Mouse (Mus musculus) C2C12 (cell line): ENCODE measurements around the gene Pacsin2. TPM values are rescaled to one million over a fixed set of nuclear protein-coding genes. Genes with fewer than 3 reads are reported as not detected.

Source experiments
- H3K27me3 ChIP-seq: one replicate; pipeline ENCODE4 v1.6.1; 2011; ENCODE audit not compliant: control insufficient read depth, insufficient read depth, insufficient read length
- H3K36me3 ChIP-seq: one replicate; pipeline ENCODE4 v1.6.1; 2011; ENCODE audit not compliant: control insufficient read depth, insufficient read depth
- H3K4me3 ChIP-seq: one replicate; pipeline ENCODE4 v1.5.1; 2011; ENCODE audit warnings: mild to moderate bottlenecking, control low read depth; ENCODE audit not compliant: poor library complexity, insufficient read depth, severe bottlenecking
- H3K79me2 ChIP-seq: one replicate; pipeline ENCODE4 v1.6.1; 2011; ENCODE audit not compliant: control insufficient read depth, insufficient read depth
- H3K79me3 ChIP-seq: one replicate; pipeline ENCODE4 v1.6.1; 2011; ENCODE audit warnings: low read depth, control low read depth
- H3ac ChIP-seq: one replicate; pipeline ENCODE3; 2011; ENCODE audit warnings: low read depth; ENCODE audit not compliant: control insufficient read depth, insufficient read length
- CEBPB ChIP-seq: IDR thresholded peaks from one replicate; pipeline ENCODE4 v1.6.1; 2011; ENCODE audit warnings: low read depth, mild to moderate bottlenecking, control low read depth, moderate library complexity
- CTCF ChIP-seq: IDR thresholded peaks from one replicate; pipeline ENCODE4 v1.5.1; 2011; ENCODE audit not compliant: control insufficient read depth, insufficient read depth, insufficient read length
- FOSL1 ChIP-seq: IDR thresholded peaks from one replicate; pipeline ENCODE4 v1.8.0; 2011; ENCODE audit warnings: mild to moderate bottlenecking, low read length; ENCODE audit not compliant: poor library complexity, insufficient read depth, severe bottlenecking
- MAX ChIP-seq: IDR thresholded peaks from one replicate; pipeline ENCODE4 v1.6.1; 2011; ENCODE audit warnings: mild to moderate bottlenecking, control low read depth
- MYOD1 ChIP-seq: IDR thresholded peaks from one replicate; pipeline ENCODE4 v1.6.1; 2011; ENCODE audit warnings: low read depth; ENCODE audit not compliant: control insufficient read depth, insufficient read length
- MYOG ChIP-seq: IDR thresholded peaks from one replicate; pipeline ENCODE4 v1.6.1; 2011; ENCODE audit not compliant: control insufficient read depth, insufficient read length; ENCODE audit errors: extremely low read depth
- USF1 ChIP-seq: IDR thresholded peaks from one replicate; pipeline ENCODE4 v1.6.1; 2011; ENCODE audit warnings: low read depth, mild to moderate bottlenecking, control low read depth, moderate library complexity
- polyA plus RNA-seq: library from polyadenylated mRNA; unstranded; fragments of >200 nt; fragmentation: generic; extraction: Trizol; gene quantifications from one replicate; pipeline ENCODE4 v1.2.1, GENCODE M21; 2012; ENCODE audit warnings: missing spikeins

Pacsin2 gene
- polyA plus RNA-seq, 1 experiment: 101 TPM

DNA sequence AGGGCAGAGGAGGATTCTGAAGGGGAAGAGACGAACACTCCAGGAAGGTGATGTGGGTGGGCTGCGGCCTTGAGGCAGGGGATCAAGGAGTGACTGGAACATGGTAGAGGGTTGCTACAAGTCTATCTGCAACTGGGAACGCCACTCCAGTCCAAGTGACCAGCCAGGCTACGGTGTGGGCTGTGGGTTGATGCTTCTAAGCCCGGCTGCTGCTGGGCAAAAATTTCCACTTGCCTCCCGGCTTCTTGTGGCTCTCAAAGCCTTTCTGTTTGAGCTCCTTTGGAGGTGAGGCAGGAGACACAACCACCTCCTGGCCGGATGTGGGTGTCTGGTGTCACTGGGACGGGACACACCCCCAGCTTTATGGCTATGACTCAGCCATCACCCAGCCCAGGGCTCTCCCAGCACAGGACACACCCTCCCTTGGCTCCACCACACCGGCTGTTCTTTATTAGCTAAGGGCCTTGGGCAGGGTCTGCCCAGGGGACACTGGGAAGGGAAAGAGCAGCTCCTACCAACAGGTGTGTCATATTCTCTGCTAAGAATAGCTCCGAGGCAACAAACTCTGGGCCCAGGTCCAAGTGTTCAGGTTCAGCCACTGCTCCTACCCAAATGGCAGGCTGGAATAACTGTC, 9.5 kb upstream of the Pacsin2 start:
- no peak overlapping the region for H3K4me3 ChIP-seq
- no peaks in the 10 kb centered on the region for H3K27me3 ChIP-seq
- no peaks in the 10 kb centered on the region for H3K79me3 ChIP-seq
- TF ChIP-seq CEBPB (no peak), FOSL1 (peak; percentile 86), MAX (peak; percentile 62), USF1 (no peak), MYOD1 (peak; percentile 83), CTCF (no peak), MYOG (no peak)
- no peaks in the 10 kb centered on the region for H3K36me3 ChIP-seq
- H3K79me2 ChIP-seq: no peaks in the 10 kb centered on the region
- peak overlapping the region; percentile 41 for H3ac ChIP-seq

DNA sequence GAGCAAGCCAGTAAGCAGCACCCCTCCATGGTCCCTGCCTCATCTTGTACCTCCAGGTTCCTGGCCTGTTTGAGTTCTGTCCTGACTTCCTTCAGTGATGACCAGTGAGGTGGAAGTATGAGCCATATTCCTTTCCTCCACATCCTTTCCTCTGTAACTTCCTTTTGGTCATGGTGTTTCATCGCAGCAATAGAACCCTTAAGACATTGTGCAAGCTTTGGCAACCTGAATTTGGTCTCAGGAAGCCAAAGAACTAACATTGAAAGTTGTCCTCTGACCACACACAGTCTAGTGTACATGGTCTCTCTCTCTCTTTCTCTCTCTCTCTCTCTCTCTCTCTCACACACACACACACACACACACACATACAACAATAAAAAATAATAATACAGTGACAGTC, 8.8 kb upstream of the Pacsin2 start:
- H3K79me3 ChIP-seq: no peaks in the 10 kb centered on the region
- no peak overlapping the region for H3K4me3 ChIP-seq
- H3K79me2 ChIP-seq: no peaks in the 10 kb centered on the region
- no peak overlapping the region for H3ac ChIP-seq
- no peaks in the 10 kb centered on the region for H3K36me3 ChIP-seq
- no peak for TF ChIP-seq FOSL1
- peak; percentile 64 for TF ChIP-seq CEBPB
- no peaks in the 10 kb centered on the region for H3K27me3 ChIP-seq

- no peaks in the 10 kb centered on the region for H3K79me2 ChIP-seq
- no peak overlapping the region for H3ac ChIP-seq
Measured at GRCm38 (mm10) chr15:83471476-83471875, 7.1 kb upstream of the Pacsin2 start.

DNA sequence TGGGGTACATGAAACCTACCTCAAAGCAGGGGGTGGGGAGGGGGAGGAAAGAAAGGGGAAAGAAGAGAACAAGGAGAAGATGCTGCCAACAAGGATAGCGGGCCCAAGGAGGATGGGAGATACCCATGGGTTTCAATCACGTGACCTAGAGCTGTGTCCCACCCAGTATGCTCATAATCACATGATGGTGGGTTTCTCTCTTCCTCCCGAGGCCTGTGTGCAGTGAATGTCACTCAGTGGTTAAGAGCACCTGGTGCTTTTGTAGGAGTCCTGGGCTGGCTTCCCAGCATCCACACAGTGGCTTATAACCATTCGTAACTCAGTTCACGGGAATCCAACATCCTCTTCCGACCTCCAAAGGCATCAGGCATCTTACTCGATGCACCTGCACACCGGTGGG, 6.0 kb upstream of the Pacsin2 start:
- H3K36me3 ChIP-seq: no peaks in the 10 kb centered on the region
- no peak for TF ChIP-seq FOSL1
- TF ChIP-seq USF1: peak; percentile 77
- no peak for TF ChIP-seq MYOG
- TF ChIP-seq MYOD1: peak; percentile 41
- no peak for TF ChIP-seq CEBPB
- TF ChIP-seq CTCF: no peak
- TF ChIP-seq MAX: no peak
- H3K4me3 ChIP-seq: no peak overlapping the region
- H3ac ChIP-seq: no peak overlapping the region
- H3K79me2 ChIP-seq: no peaks in the 10 kb centered on the region
- H3K79me3 ChIP-seq: no peaks in the 10 kb centered on the region
- H3K27me3 ChIP-seq: no peaks in the 10 kb centered on the region

More at GRCm38 (mm10) chr15:83471476-83471875, 7.1 kb upstream of the Pacsin2 start:
- no peak overlapping the region for H3K4me3 ChIP-seq
- H3K27me3 ChIP-seq: no peaks in the 10 kb centered on the region
- H3K79me3 ChIP-seq: no peaks in the 10 kb centered on the region
- peak; percentile 86 for TF ChIP-seq USF1
- peak; percentile 51 for TF ChIP-seq MYOD1
- no peak for TF ChIP-seq CTCF
- TF ChIP-seq CEBPB: peak; percentile 33
- peak; percentile 94 for TF ChIP-seq MAX
- TF ChIP-seq MYOG: no peak
- no peak for TF ChIP-seq FOSL1
- H3K36me3 ChIP-seq: no peaks in the 10 kb centered on the region

DNA sequence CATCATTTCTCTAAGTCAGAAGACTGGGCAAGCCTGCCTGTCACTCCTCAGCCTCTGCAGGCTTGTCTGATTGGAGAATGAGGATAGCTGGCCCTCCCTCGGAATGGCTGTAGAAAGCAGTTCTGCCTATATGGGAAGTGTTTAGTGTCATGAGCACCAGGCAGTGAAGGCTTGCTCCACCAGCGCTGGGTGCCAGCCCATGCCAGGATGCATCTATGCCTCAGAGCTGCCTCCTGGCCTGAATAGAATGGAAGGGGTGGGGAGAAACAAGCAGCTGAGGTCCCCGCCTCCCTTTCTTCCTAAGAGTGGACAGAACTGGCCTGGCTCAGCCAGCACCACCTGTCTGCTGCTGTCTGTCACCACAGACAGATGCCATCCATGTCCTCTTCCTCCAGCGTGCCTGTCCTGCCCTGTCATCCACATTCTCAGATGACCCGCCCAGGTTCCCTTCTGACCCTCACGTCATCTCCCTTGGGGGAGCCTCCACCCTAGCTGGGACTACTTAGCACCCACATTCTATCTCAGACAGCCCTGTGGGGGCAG, 4.9 kb upstream of the Pacsin2 start:
- H3K79me3 ChIP-seq: no peaks in the 10 kb centered on the region
- H3K27me3 ChIP-seq: no peaks in the 10 kb centered on the region
- H3K4me3 ChIP-seq: no peak overlapping the region
- TF ChIP-seq MYOD1 (peak; percentile 100), CEBPB (no peak), MAX (peak; percentile 72)
- no peaks in the 10 kb centered on the region for H3K36me3 ChIP-seq
- H3ac ChIP-seq: no peak overlapping the region
- H3K79me2 ChIP-seq: no peaks in the 10 kb centered on the region

DNA sequence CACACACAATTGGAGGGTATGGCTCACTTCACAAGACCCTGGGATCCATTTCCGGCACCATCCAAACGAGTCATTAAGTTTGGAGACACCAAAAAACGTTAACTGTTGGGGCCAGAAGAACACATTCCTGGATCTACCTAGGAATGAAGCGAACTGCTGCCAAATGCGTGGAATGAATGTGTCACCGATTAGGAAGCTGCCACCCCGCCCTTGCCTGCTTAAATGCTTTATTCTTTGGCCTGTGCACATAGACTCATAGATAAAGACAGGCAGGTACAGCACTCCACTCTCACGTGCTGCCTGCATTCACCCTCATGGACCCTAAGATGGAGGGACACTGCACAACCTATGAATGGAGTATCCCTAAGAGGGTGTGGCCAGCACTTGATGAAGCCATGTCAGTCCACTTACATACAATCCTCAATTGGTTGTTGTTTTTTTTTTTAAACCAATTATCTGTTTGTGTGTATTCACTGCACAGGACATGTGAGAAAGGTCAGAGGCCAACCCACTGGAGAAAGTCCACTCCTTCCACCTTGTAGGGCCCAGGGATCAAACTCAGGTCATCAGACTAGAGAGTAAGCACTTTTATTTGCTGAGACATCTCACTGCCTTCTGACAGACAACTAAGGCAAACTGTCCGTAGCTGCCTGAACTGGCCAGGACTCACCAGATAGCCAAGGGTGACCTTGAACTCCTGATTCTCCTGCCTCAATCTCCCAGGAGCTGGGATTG, 3.0 kb upstream of the Pacsin2 start:
- H3K36me3 ChIP-seq: no peaks in the 10 kb centered on the region
- H3K4me3 ChIP-seq: no peak overlapping the region
- H3K27me3 ChIP-seq: no peaks in the 10 kb centered on the region
- no peak overlapping the region for H3ac ChIP-seq
- peaks cover 17% of the 10 kb centered on the region for H3K79me3 ChIP-seq
- peaks cover 19% of the 10 kb centered on the region for H3K79me2 ChIP-seq
- TF ChIP-seq USF1 (no peak), MYOD1 (no peak), CTCF (no peak), FOSL1 (no peak)
